Mouse (Mus musculus) neural tube, embryonic 15.5 days (tissue): ENCODE results near the gene Dpp9. TPM values are rescaled to one million over a fixed set of nuclear protein-coding genes. Genes with fewer than 3 reads are reported as not detected.

Experiments used
- ATAC-seq: fragments of 200-750 bp; cut with Nextera tagmentation; 2 replicates; pipeline ENCODE4 v1.8.0; 2017; ENCODE audit warnings: mild to moderate bottlenecking, moderate TSS enrichment, moderate library complexity; ENCODE audit not compliant: low FRiP score
- H3K27ac ChIP-seq: fragments of 300-500 bp; sonication (generic); replicated peaks from 2 replicates; pipeline ENCODE4 v1.5.1; 2015; ENCODE audit warnings: mild to moderate bottlenecking, inconsistent platforms
- H3K27me3 ChIP-seq: fragments of 300-500 bp; sonication (generic); replicated peaks from 2 replicates; pipeline ENCODE4 v1.6.1; 2015; ENCODE audit warnings: inconsistent platforms
- H3K36me3 ChIP-seq: fragments of 300-500 bp; sonication (generic); 2 replicates; pipeline ENCODE4 v1.6.1; 2015; ENCODE audit warnings: inconsistent platforms
- H3K4me1 ChIP-seq: fragments of 300-500 bp; sonication (generic); 2 replicates; pipeline ENCODE4 v1.6.1; 2015; ENCODE audit warnings: inconsistent platforms
- H3K4me2 ChIP-seq: fragments of 300-500 bp; sonication (generic); 2 replicates; pipeline ENCODE4 v1.6.1; 2015; ENCODE audit warnings: inconsistent platforms, mild to moderate bottlenecking, moderate library complexity
- H3K4me3 ChIP-seq: fragments of 300-500 bp; sonication (generic); replicated peaks from 2 replicates; pipeline ENCODE4 v1.5.1; 2015; ENCODE audit warnings: mild to moderate bottlenecking, inconsistent platforms
- H3K9ac ChIP-seq: fragments of 300-500 bp; sonication (generic); replicated peaks from 2 replicates; pipeline ENCODE4 v1.6.1; 2015; ENCODE audit warnings: mild to moderate bottlenecking, inconsistent platforms
- H3K9me3 ChIP-seq: fragments of 300-500 bp; sonication (generic); replicated peaks from 2 replicates; pipeline ENCODE4 v1.6.1; 2016; ENCODE audit warnings: inconsistent platforms
- WGBS: fragments of 180-500 bp; shearing (Covaris S2); methylation state at CpG from one replicate; pipeline ENCODE4 v1.1.7; 2015; ENCODE audit warnings: mixed read lengths; 5-methylcytosine and 5-hydroxymethylcytosine counted together
- polyA plus RNA-seq: library from polyadenylated mRNA; unstranded; fragments of >200 nt; fragmentation: Nextera tagmentation; extraction: Ambion mirVana; gene quantifications from 2 replicates; pipeline ENCODE4 v1.2.1, GENCODE M21; 2015

Dpp9 gene
- polyA plus RNA-seq, 1 experiment from 2014 or later, result 22.4 TPM

DNA sequence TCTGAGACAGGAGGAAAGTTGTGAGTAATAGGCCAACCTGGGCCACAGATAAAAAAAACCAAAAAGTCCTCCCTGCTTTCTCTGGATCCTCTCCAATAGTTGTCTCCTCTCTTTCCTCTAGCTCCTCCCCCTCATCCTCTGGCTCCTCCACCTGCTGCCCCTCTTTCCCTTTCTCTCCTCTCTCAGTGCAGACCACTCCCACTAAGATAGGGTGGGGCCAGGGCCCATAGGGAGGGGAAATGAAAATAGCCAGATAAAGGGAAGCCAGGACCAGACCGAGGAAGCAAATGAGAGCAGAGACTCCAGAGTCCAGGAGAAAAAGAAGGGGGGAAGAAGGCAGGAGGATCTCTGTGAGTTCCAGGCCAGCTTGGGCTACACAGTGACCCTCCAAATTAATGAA lies 6.2 kb upstream of the Dpp9 start:
- 39% methylated on average over 1 of the region's 1 CpGs for WGBS

DNA sequence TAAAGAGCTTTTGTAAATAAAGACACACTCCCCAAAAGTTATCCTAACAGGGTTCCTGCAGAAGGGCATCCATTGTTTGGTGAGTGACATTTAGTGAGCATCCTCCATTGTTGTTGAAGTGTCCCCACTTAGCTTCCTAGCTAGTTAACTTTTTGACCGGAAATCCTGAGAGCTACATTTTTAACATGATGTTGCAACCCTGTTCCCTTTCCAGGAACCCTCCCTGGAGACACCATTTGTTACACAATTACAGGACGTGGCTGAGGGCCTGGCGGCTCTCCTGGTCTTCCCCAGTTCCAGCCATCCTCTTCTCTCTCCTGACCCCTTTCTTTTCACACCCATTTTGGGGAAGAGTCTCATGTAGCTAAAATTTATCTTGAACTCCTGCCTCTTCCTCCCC lies 1.1 kb upstream of the Dpp9 start:
- H3K27me3 ChIP-seq, result no peaks in the 10 kb centered on the region
- 61% methylated on average over 3 of the region's 3 CpGs for WGBS
- no peak overlapping the region for H3K27ac ChIP-seq
- H3K4me3 ChIP-seq, result no peak overlapping the region
- H3K4me2 ChIP-seq, result no peak overlapping the region
- no peak for ATAC-seq
- no peaks in the 10 kb centered on the region for H3K36me3 ChIP-seq
- H3K4me1 ChIP-seq, result peaks cover 40% of the 10 kb centered on the region
- no peak overlapping the region for H3K9ac ChIP-seq
- H3K9me3 ChIP-seq, result no peaks in the 10 kb centered on the region

More for the DNA sequence above, 6.2 kb upstream of the Dpp9 start:
- Histone ChIP-seq H3K9ac (no peak overlapping the region), H3K4me2 (no peak overlapping the region), H3K4me3 (no peak overlapping the region), H3K4me1 (no peaks in the 10 kb centered on the region), H3K36me3 (no peaks in the 10 kb centered on the region), H3K27me3 (no peaks in the 10 kb centered on the region), H3K27ac (no peak overlapping the region), H3K9me3 (no peaks in the 10 kb centered on the region)
- ATAC-seq, result no peak

DNA sequence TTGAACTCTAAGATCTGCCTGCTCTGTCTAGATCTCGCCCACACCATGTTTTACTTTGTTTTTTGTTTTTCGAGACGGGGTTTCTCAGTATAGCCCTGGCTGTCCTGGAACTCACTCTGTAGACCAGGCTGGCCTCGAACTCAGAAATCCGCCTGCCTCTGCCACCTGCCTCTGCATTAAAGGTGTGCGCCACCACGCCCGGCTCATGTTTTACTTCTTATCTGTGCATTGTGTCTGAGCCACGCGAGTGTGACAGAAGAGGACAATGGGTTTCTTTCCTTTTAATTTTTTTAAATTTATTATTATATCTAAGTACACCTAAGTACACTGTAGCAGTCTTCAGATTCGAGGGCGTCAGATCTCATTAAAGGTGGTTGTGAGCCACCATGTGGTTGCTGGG lies 546 bp upstream of the Dpp9 start:
- Histone ChIP-seq H3K36me3 (no peaks in the 10 kb centered on the region), H3K4me3 (peak overlapping the region; percentile 84), H3K27me3 (no peaks in the 10 kb centered on the region), H3K9me3 (no peaks in the 10 kb centered on the region), H3K27ac (peak overlapping the region; percentile 93), H3K4me2 (peak overlapping the region; percentile 74), H3K9ac (peak overlapping the region; percentile 80), H3K4me1 (peaks cover 46% of the 10 kb centered on the region)
- WGBS, result 44% methylated on average over 12 of the region's 12 CpGs
- peak; percentile 40; the same call in 1 of the 2 replicates for ATAC-seq

DNA sequence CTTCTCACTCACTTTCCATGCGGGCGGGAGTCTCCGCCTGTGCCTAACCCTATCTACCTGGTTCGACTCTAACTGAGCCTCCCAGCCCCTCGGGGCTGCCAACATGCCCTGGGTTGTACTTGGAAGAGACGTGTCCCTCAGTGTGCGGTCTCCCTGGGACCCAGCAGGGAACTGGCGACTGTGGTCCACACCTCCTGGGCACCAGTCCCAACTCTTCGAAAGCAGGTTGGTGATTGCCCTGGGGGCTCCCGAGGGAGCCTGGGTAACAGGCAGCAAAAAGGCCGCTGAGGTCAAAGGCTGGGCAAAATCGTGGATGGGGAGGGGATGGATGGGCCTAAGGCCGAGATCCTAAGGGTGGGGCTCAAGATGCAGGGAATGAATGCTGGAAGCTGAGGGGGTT lies 1.0 kb downstream of the Dpp9 start:
- Histone ChIP-seq H3K27ac (0 out of 2 replicates have a peak overlapping the region, but pooled peaks have one; percentile 93), H3K9ac (peak overlapping the region; percentile 80), H3K27me3 (no peaks in the 10 kb centered on the region), H3K9me3 (no peaks in the 10 kb centered on the region), H3K4me1 (peaks cover 53% of the 10 kb centered on the region), H3K4me3 (peak overlapping the region; percentile 84), H3K36me3 (no peaks in the 10 kb centered on the region; the same call in 1 of the 2 replicates), H3K4me2 (peak overlapping the region; percentile 74)
- WGBS, result 65% methylated on average over 13 of the region's 13 CpGs
- no peak for ATAC-seq

DNA sequence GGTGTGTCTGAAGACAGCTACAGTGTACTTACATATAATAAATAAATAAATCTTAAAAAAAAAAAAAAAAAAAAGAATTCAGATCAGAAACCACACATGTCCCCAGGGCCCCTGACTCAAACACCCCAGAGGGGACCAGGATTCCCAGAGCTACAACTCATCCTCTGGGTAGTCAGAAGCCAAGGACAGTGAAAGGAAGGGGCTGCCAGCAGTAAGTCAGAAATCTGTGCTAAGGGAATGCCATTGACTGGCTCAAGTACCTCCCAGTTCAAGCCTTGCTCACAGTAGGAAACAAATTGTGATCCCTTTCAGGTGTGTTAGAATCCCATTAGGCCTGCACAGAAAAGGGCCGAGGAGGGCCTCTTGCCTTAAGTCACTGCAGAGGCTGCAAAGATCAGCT lies 4.5 kb downstream of the Dpp9 start:
- Histone ChIP-seq H3K27ac (no peak overlapping the region), H3K27me3 (no peaks in the 10 kb centered on the region), H3K4me2 (no peak overlapping the region), H3K9me3 (no peaks in the 10 kb centered on the region), H3K9ac (no peak overlapping the region), H3K4me3 (no peak overlapping the region), H3K36me3 (peaks cover 29% of the 10 kb centered on the region), H3K4me1 (peaks cover 50% of the 10 kb centered on the region)
- WGBS, result 88% methylated on average over 1 of the region's 1 CpGs
- ATAC-seq, result no peak

DNA sequence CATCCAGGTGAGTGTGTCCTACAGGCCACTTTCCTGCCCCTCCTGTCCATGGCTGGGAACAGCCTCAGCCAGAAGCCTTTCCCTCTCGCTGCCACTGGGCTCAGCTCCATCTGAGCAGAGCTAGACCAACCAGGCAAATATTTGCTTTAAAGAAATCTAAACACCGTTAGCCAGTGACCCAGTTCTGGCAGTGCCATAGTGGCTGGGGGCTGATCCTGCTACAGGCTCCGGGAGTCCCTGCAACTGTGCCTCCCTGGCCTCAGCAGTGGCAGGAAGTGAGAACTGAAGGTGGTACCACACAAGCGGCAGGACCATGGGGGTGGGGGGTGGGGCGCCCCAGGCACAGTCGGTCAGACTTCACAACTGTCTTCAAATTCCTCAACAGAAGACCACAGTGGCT lies 6.0 kb downstream of the Dpp9 start:
- 81% methylated on average over 6 of the region's 6 CpGs for whole genome bisulfite sequencing

DNA sequence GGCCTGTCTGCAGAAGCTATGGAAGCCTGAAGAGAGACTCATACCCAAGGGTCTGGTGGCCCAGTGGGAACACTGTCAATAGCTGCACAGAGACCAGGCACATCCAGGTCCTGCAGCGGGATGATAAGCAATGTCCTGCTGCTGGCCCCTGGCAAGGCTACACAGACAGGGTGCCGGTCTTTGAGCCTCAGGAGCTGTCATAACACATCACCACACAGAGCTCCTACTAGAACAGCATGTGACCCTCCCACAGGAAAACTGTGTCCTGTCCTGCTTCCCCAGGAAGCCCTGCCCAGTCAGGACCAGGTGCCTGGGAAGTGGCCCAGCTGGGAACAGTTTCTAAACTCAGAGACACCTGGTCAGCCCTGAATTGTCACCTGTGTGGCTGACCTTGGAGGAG lies 7.6 kb downstream of the Dpp9 start:
- H3K4me1 ChIP-seq, result peaks cover 28% of the 10 kb centered on the region
- peaks cover 60% of the 10 kb centered on the region for H3K36me3 ChIP-seq
- no peaks in the 10 kb centered on the region for H3K27me3 ChIP-seq
- no peaks in the 10 kb centered on the region for H3K9me3 ChIP-seq
- H3K4me2 ChIP-seq, result no peak overlapping the region
- no peak overlapping the region for H3K27ac ChIP-seq
- no peak overlapping the region for H3K9ac ChIP-seq
- no peak for ATAC-seq
- WGBS, result 97% methylated on average over 2 of the region's 2 CpGs
- no peak overlapping the region for H3K4me3 ChIP-seq

More for the DNA sequence above, 6.0 kb downstream of the Dpp9 start:
- no peak overlapping the region for H3K4me2 ChIP-seq
- H3K27me3 ChIP-seq, result no peaks in the 10 kb centered on the region
- no peak for ATAC-seq
- no peak overlapping the region for H3K9ac ChIP-seq
- H3K27ac ChIP-seq, result 0 out of 2 replicates have a peak overlapping the region, but pooled peaks have one; percentile 9
- H3K9me3 ChIP-seq, result no peaks in the 10 kb centered on the region
- peaks cover 44% of the 10 kb centered on the region for H3K4me1 ChIP-seq
- no peak overlapping the region for H3K4me3 ChIP-seq
- H3K36me3 ChIP-seq, result peaks cover 44% of the 10 kb centered on the region

DNA sequence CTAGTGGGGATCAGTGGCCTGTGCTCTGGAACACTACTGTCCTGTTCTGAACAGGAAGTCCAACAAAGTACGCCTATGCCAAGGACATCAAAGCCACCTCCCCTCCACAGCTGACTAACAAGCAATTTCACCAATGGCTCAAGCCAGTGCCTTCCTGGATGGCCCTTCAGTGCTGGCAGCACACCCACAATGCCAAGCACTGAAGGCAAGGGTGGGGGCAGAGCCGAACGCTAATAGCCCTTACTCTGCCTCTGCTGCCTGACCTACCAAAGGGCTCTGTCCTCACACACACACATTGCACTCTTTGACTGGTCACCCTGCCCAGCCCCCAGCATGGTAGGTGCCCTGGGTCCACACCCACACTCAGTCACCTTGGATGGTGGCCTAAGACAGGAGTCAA lies 9.9 kb downstream of the Dpp9 start:
- Histone ChIP-seq H3K27ac (no peak overlapping the region), H3K4me3 (no peak overlapping the region), H3K36me3 (peaks cover 83% of the 10 kb centered on the region), H3K9ac (no peak overlapping the region), H3K4me1 (peaks cover 9% of the 10 kb centered on the region; the same call in 1 of the 2 replicates), H3K9me3 (no peaks in the 10 kb centered on the region), H3K4me2 (no peak overlapping the region), H3K27me3 (no peaks in the 10 kb centered on the region)
- WGBS, result 95% methylated on average over 3 of the region's 3 CpGs
- ATAC-seq, result no peak

DNA sequence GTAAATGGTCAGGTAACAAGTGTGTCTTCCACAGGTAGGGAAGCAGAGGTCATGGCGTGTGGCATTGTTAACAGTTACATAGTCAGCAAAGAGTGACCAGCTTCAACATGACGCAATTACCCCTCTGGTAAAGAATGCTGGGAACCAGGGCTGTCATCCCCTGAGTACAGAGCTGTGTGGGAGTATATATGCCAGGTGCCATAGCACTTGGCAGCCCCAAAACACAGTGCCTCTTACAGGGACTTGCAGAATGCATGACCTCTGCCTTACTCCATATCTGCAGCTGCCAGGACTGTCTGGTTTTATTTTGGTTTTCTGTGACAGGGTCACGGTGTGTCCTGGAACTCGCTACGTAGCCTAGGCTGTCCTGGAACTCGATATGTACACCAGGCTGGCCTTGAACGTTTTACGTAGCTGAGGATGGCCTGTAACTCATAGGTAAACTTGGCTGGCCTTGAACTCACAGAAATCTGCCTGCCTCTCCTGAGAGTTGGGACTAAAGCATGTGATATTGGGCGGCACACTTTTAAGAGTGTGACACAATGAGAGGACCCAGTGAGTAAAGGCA lies 10.7 kb downstream of the Dpp9 start:
- Histone ChIP-seq H3K9me3 (no peaks in the 10 kb centered on the region), H3K27me3 (no peaks in the 10 kb centered on the region), H3K4me1 (peaks cover 6% of the 10 kb centered on the region; the same call in 1 of the 2 replicates), H3K4me2 (no peak overlapping the region), H3K4me3 (no peak overlapping the region), H3K36me3 (peaks cover 91% of the 10 kb centered on the region), H3K9ac (no peak overlapping the region), H3K27ac (no peak overlapping the region)
- WGBS, result 96% methylated on average over 9 of the region's 9 CpGs
- no peak for ATAC-seq

DNA sequence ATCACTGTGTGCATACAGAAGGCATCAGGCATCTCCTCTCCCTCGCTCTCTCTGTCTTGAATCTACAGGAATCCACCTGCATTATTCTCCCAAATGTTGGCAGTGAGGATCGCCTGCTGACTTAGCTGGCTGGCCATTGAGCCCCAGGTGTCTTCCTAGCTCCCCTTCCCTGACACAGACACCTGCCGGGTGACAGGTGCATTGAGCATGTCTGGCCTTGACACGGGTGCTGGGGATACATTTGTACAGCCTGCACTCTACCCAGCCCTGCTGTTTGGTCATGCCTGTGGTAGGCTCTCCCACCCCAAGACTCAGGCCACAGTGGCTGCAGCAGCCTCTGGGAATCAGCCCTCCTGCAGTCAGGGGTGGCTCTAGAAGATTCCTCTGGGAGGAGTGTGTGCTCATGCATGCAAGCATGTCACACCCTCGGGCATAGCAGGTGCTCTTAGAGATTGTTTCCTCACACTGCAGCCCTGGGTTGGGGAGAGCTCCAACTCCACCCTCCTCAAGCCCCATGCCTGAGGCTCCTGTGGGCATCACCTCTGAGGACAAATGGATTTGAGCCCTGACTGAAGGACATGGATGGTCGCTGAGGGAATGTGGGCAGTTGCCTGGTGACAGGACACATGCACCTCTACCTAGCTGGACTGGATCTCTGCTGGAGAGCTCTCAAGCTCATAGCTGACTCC lies 11.6 kb downstream of the Dpp9 start:
- Histone ChIP-seq H3K36me3 (peaks cover 97% of the 10 kb centered on the region), H3K27me3 (no peaks in the 10 kb centered on the region), H3K4me1 (no peaks in the 10 kb centered on the region), H3K27ac (no peak overlapping the region), H3K9me3 (no peaks in the 10 kb centered on the region), H3K9ac (no peak overlapping the region), H3K4me3 (no peak overlapping the region), H3K4me2 (no peak overlapping the region)
- 92% methylated on average over 6 of the region's 6 CpGs for WGBS
- ATAC-seq, result no peak

DNA sequence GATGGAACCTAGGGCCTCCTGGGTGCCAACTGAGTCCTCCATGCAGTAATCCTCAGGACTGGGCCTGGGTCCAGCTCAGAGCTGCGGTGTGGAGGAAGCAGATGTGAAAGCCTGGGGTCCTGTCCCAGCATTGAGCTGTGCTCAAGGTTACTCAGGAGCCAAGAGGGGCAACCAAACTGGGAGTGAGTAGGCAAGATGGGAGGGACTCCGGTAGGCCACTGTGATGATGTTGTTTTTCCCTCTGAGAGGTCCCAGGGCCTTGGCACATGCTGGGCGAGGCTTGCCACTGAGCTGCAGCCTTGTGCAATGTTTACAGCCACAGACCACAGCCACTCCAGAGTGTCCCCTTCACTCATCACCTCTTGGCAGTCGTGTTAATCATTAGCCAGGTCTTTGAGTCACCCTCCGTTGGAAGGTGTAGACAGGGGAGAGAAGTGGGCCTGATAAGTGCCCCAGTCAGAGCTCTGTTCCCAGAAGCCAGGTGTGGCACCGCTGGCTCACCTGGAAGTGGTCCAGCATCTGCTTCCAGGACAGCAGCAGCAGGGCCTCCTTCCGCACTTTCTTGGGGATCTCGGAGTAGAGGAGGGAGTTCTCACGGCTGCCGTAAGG lies 12.3 kb downstream of the Dpp9 start:
- Histone ChIP-seq H3K9me3 (no peaks in the 10 kb centered on the region), H3K4me2 (no peak overlapping the region), H3K27me3 (no peaks in the 10 kb centered on the region), H3K9ac (no peak overlapping the region), H3K36me3 (peaks cover 100% of the 10 kb centered on the region), H3K4me1 (no peaks in the 10 kb centered on the region), H3K27ac (no peak overlapping the region), H3K4me3 (no peak overlapping the region)
- no peak for ATAC-seq
- WGBS, result 86% methylated on average over 10 of the region's 10 CpGs

DNA sequence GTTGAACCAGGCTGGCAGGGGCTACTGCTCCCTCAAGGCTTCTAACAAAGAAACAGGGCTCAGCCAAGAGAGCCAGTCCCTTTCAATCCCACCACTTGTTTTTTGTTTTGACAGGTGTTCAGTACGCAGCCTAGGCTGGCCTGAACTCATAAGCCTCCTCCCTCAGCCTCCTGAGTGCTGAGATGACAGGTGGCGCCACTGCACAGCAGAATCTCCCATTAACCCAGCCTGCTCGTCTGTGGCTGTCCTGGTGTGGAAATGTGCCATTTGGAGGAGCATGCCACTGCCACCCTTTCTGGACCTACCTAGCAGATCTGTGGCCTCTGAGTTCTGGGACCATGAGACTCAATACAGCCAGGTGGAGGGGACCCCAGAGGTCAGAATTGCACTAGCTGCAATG lies 15.0 kb downstream of the Dpp9 start:
- ATAC-seq, result no peak
- peaks cover 89% of the 10 kb centered on the region for H3K36me3 ChIP-seq
- H3K27ac ChIP-seq, result no peak overlapping the region
- no peak overlapping the region for H3K4me2 ChIP-seq
- H3K27me3 ChIP-seq, result no peaks in the 10 kb centered on the region
- WGBS, result 60% methylated on average over 3 of the region's 3 CpGs
- H3K9ac ChIP-seq, result no peak overlapping the region
- H3K4me3 ChIP-seq, result no peak overlapping the region
- H3K9me3 ChIP-seq, result no peaks in the 10 kb centered on the region
- no peaks in the 10 kb centered on the region for H3K4me1 ChIP-seq
